Mouse (Mus musculus) layer of hippocampus, adult 9-10 months (tissue): Measurements from ENCODE around the gene Spi1.
"Not testable (repeated sequence)": the region's sequence is repeated elsewhere in the genome, so short reads cannot be mapped to it uniquely, and the experiment has no call there.

ENCODE experiments used
- DNase-seq: peaks from one replicate; pipeline ENCODE4 v3.0.0; 2022; ENCODE audit warnings: low spot score

The Spi1 gene

GRCm38 (mm10) chr2:91096524-91096923 lies 14.3 kb downstream of the Spi1 start:
- no peak for DNase-seq

DNA sequence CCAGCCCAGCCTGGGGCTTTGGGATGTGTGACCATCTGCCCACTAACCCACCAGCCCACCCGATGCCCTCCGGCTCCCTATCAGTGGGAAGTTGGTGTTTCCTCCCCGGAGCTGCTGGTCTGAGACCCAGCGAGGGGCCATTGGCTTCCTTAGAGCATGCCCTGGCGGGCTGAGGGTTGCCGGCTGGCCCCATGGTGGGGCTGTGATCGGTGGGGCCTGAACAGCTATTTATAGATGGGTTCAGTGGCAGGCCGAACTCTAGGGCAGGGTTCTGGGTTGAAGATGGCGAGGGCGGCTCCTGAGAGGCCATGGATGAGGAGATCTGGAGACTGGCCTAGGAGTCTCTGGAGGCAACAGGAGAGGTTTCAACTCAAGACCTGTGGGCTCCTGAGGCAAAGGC lies 14.8 kb downstream of the Spi1 start:
- no peak for DNase-seq

GRCm38 (mm10) chr2:91098156-91098555 lies 16.0 kb downstream of the Spi1 start:
- DNase-seq = no peak

DNA sequence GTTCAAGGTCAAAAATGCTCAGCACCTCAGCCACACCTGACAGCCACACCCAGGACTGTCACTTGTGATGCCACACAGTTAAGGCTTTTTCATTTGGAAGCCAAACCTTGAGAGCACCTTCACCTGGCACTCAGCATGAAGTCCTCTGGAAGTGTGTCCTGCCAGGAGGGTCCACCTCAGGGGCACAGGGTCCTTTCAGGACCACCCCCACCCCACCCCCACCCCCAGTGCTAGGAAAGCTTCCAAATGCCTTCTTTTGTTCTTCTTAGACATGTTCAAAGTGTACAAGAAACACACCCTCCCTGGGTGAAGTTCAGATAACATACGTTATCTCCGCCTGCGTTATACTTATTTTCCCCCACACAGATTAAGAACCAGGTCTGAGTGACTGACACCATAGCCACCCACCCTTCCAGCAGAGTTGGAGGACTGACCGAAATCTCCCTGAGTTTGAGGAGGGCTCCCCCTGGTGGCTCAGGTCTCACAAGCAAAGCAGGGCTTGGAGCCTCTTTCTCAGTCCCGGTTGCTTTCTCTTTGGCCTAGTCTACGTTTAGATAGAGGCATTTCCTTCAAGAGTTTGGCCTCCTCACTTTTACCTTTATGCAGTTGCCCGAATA lies 19.0 kb downstream of the Spi1 start:
- peak; percentile 77 for DNase-seq

GRCm38 (mm10) chr2:91108156-91108555 lies 26.0 kb downstream of the Spi1 start:
- no peak for DNase-seq

GRCm38 (mm10) chr2:91109241-91109640 lies 27.1 kb downstream of the Spi1 start:
- DNase-seq = no peak

- no peak for DNase-seq
Observed at GRCm38 (mm10) chr2:91109807-91110385, 27.7 kb downstream of the Spi1 start.

- no peak for DNase-seq
Observed at GRCm38 (mm10) chr2:91110429-91110828, 28.2 kb downstream of the Spi1 start.

- not testable (repeated sequence) for DNase-seq
Observed at GRCm38 (mm10) chr2:91111832-91112231, 29.6 kb downstream of the Spi1 start.

DNA sequence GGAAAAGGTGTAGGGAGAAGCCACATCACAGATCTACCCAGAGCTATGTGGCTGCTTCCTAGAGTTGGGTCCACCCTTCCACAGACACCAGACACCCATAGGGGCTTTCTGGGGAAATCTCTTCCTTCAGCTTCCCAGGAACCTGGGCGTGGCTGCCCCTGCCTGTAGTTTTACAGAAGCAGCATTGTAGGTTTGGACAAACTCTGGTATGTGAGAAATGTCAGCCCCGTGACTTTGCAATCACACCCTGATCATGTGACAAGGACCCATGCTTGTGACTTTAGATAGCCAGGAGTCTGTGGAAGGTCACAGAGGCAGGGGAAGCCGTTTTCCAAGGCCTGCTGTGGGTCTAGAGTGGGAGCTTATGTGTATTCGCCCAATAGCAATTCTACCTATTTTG lies 30.3 kb downstream of the Spi1 start:
- no peak for DNase-seq

DNA sequence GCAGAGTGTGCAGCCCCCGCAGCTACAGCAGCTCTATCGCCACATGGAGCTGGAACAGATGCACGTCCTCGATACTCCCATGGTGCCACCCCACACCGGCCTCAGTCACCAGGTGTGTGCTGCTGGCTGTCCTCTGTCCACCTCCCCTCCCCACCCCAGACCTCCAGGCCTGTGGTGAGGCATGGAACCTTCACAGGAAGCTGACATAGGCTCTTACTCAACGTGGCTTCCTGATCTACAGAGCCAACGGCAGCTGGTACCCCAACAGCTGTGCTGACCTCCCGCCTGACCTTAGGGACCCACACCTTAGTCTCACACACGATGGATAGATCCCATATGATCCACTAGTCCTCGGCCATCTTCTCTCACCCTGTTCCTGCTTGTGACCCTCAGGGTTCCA lies 31.1 kb downstream of the Spi1 start:
- DNase-seq = no peak

DNA sequence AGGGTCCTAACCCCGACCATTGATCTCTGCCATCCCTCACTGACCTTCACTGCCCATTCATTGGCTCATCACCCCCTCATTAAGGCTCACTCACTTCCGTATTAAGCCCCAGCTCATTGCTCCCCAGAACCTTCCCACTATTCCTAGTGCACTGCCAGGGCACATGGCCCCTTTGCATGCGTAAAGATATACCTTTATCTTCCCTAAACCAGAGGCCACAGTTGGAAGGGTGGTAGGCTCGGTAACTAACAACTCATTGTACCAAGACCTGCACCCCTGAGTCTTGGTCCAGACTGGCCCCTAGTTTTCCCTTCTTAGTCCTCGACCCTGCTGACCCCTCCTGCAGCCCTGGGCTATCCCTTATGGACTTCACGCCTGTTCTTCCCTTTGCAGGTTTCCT lies 31.7 kb downstream of the Spi1 start:
- DNase-seq = no peak

DNA sequence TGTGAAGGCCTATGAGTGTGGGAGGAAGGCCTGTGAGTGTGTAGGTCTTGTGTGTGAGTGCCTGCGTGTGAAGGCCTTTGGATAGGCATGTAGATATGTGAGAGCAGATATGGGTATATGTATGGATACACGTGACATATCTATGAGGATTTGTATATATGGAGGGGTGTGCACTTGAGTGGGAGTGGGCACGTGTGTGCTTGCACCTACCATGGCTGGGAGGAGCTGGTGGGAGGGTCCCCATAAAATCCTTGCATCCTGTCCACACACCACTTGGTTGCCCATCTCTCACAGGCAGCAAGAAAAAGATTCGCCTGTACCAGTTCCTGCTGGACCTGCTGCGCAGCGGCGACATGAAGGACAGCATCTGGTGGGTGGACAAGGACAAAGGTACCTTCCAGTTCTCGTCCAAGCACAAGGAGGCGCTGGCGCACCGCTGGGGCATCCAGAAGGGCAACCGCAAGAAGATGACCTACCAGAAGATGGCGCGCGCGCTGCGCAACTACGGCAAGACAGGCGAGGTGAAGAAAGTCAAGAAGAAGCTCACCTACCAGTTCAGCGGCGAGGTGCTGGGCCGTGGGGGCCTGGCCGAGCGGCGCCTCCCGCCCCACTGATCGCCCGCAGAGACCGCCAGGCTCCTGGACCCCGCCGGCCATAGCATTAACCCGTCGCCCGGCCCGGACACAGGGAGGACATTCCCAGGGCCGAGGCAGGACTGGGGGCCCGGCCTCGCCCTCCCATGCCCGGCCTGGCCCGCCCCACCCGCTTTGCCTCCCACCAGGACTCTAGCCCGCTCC lies 32.8 kb downstream of the Spi1 start:
- DNase-seq = peak; percentile 87

DNA sequence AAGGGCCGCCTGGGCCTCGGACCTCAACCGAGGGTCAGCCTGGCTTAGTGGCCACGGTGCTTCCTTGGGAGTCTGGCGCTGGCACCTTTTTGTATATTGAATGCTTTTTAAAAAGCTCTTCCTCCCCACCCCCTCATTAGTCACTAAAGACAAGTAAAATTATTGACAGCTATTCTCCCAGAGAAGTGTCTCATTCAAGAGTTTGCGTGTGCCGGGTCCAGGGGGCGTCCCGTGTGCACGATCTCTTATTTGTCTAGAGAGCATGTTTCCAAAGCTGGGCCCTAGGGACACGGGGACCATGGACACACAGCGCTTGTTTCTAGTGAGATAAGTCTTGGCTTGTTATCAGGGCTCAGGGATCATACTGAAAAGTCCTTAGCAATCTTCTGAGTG lies 33.4 kb downstream of the Spi1 start:
- DNase-seq = no peak

DNA sequence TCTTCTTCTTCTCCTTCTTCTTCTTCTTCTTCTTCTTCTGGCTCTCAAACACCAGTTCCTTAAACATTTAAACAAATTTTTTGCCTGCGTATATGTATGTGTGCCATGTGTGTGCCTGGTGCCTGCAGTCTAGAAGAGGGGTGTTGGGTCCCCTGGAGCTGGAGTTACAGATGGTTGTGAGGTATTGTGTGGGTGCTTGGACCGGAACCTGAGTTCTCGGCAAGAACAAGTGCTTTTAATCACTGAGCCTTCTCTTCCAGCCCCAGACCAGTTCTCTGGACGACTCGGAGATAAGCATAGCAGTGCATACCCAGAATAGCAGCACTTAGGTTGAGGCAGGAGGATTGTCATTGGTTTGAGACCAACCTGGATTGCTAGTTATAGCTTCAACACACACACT lies 34.7 kb downstream of the Spi1 start:
- no peak for DNase-seq

DNA sequence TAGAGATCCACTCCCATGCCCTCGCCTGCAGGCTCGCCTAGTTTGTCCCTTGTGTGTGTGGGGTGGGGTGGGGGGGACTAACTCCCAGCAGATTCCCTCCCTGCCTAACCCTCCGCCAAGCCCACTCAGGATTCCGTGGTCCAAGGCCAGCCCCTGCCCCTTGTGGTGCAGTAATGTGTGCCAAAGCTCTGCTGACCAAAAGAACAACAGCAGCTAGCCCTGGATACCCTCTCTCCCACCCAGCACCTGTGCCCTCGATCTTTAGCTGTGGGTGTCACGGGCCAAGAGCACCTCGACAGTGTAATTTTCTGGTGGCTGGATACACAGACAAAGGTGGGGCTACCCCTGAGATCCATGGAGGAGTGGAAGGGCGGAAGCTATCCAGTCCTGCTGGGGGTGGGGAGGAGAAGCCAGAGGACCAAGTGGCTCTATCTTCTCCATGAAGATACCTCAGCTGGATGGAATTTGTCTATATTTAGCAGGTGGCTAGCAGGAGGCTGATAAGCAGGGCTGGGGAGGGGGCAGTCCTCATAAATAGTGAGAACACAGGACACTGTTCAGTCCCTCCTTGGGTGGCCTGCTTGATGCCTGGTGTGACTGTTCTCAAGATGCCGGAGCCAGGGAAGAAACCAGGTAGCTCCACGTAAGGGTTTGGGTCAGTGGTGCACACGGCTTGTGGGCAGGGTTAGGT lies 35.5 kb downstream of the Spi1 start, which contains the start of gene Mybpc3:
Gene Mybpc3 (plus strand): TSS at position 560 of the 691 bp plus-strand sequence.
- DNase-seq = no peak

DNA sequence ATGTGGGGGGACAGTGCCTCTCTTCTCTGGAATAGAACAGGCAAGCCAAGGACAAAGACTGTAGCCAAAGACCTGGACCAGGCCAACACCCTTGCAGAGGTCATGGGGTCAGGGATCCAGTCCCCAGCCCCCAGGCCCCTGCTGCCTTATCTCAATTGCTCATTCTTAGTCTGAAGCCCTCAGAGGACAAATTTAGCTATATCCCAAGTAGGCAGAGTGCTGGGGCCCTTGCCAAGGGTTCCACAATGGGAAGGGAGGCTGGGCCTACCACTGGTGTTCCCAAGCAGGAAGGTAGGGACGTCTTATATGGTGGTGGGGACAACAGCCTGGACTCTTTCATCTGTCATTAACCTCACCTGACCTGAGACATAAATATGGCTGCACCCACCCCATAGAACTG lies 36.5 kb downstream of the Spi1 start:
- no peak for DNase-seq

- no peak for DNase-seq
Observed at GRCm38 (mm10) chr2:91119061-91119460, 36.9 kb downstream of the Spi1 start.

DNA sequence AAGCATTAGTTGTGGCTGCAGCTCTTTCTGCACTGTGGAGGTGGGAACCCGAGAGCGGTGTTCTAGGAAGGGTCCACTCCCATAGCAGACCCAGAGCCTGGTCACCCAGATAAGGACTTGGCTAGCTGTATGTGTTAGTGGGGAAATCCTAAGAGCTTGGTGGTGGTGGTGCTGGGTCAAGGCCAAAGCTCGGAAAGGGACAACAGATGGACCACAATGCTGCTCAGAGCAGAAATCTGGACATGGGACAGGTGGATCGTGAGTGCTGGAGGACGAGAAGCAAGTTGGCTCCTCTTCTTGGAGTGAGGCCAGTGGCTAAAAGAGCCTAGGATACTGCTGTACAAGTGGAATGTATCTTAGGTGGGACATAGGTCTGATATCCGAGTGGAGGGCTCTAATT lies 37.4 kb downstream of the Spi1 start:
- no peak for DNase-seq

GRCm38 (mm10) chr2:91120261-91120671 lies 38.1 kb downstream of the Spi1 start:
- DNase-seq = no peak

DNA sequence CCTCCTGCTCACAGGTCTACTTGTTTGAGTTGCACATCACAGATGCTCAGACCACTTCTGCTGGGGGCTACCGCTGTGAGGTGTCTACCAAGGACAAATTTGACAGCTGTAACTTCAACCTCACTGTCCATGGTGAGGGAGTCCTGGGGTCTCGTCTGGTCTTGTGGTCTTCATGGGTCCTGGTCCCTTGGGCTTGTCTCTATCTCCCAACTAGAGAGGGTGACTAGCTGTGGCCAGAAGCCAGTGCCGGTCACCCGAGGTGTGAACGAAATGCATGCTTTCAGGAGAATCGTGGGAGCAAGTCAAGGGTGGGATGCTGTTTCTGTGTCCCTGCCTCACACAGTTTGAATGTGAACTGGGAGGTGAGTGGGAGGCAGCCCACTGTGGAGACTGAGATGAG lies 38.8 kb downstream of the Spi1 start:
- DNase-seq = no peak

DNA sequence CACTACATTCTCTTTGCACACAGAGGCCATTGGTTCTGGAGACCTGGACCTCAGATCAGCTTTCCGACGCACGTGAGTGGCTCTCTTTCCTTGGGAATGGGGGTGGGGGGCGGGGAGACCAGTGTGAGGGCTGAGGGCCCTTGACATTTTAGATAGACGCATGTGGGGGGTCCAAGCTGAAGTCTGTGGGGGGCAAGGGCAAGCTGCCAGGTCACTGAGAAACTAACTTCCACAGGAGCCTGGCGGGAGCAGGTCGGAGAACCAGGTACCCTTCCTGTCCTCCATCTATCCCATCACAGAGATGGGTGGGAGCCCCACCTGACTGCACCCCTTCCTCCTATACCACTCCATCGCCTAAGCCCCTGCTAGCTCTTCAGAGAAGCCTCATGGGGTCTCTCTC lies 39.3 kb downstream of the Spi1 start:
- no peak for DNase-seq

DNA sequence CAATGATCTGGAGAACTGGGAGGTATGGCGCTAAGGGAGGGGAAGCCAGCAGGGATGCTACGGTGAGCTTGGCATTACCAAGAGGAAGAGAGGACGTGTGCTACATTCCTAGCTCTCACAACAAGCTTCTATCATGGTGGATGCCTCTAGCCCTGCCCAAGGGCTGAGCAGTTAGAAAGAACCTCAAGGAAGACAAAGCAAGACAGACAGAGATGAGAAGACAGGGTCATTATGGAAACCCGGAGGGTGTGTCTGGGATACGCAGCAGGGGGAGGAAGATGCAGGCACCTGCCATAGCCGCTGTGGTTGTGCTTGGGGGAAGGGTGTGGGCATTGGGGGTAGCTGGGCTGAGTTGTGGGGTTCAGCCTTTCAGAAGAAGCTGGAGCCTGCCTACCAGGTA lies 41.3 kb downstream of the Spi1 start:
- DNase-seq = no peak
